Mouse (Mus musculus) ES-E14 (cell line): ENCODE results near the gene Serpina1f.
"Not testable (repeated sequence)": the region's sequence is repeated elsewhere in the genome, so short reads cannot be mapped to it uniquely, and the experiment has no call there.

Experiments used
- HCFC1 ChIP-seq: IDR thresholded peaks from 2 replicates; pipeline ENCODE4 v1.6.1; 2012; ENCODE audit warnings: low read length, inconsistent platforms, borderline replicate concordance; ENCODE audit not compliant: insufficient read depth
- ZNF384 ChIP-seq: IDR thresholded peaks from 2 replicates; pipeline ENCODE4 v1.6.1; 2012; ENCODE audit warnings: low read depth, low read length, inconsistent platforms

DNA sequence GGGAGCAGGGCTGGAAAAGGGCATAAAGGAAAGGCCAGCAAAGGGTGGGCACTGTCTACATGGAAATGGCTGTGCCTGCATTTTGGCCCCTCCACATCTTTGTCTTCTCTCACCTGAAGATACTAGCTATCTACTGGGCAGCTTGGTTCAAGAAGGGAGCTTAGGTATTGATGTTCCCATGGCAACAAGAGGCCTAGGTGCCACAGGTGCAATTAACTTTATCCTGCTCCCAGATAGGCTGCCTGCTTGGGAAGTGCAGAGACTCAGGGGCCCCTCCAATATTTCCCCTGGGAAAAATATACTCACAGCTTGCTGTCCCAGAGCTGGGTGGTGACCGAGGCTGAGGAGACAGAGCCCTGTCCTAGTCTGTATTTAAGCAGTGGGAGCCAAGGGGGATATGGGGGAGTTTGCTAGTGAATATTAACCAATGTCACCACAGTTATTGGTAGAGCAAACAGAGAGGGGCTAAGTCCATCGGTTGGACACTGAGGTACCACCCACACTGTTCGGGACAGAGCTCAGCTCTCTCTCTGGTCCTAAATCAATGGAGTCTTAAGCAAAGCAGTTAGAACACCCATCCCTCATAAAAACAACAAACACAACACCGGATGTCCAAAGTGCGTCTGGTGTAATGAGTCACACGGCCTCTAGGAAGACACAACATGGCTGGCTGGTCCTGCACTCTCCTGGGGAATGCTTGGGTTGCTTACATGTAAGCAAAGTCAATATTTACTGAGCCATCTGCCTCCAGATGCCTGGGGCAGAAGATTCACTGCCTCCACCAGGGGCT, 42.7 kb upstream of the Serpina1f start:
- TF ChIP-seq HCFC1, ZNF384: not testable (repeated sequence)
